In genomic region chr14:122950915-122951314, GRCm38 (mm10) we compare ENCODE assay signal across 9 mouse cellular contexts. TPM values are rescaled to one million over a fixed set of nuclear protein-coding genes. Genes with fewer than 3 reads are reported as not detected.
DNase-seq lines count a peak whose midpoint lies in the region; ATAC-seq and TF ChIP-seq lines count a peak whose summit lies in the region.
"Had no signal": no experiment of that assay in that cellular context is flagged by ENCODE, and none has a peak within 500 bp of the region (broad histone marks: within the 10 kb centered on the region; RNA-seq: fewer than 3 reads in every experiment).

No protein-coding gene starts in this region.

- no peak for DNase-seq in heart, postnatal 0 days (ENCODE audit: low spot score)
- no peak for DNase-seq in heart, adult 18-20 months
- DNase-seq in midbrain, embryonic 14.5 days: peak; percentile 7
- DNase-seq in NIH3T3 (ENCODE audit: low read depth): peak; percentile 19
- DNase-seq in natural killer cell, adult 2 months (ENCODE audit: low spot score in 2 of 2): peak; percentile 11 to 14
- DNase-seq in layer of hippocampus, adult 18-20 months (ENCODE audit: low spot score in 2 of 2): no peak
- DNase-seq in T-cell, adult 2 months (ENCODE audit: low spot score): no peak
- DNase-seq: layer of hippocampus, adult 9-11 months had no signal

- no peak overlapping the region for H3K4me2 ChIP-seq in heart, postnatal 0 days (ENCODE audit: low read depth, low read length)
- no peak overlapping the region for H3K4me2 ChIP-seq in midbrain, embryonic 14.5 days (ENCODE audit: low read length)
- H3K4me2 ChIP-seq in midbrain, embryonic 15.5 days: no peak overlapping the region

- H3K27ac ChIP-seq in heart, postnatal 0 days (ENCODE audit: low read depth): no peak overlapping the region
- H3K27ac ChIP-seq in midbrain, embryonic 14.5 days (replicated peaks; ENCODE audit: low read depth, low read length): no peak overlapping the region
- H3K27ac ChIP-seq in midbrain, embryonic 15.5 days: no peak overlapping the region

- WGBS in heart, postnatal 0 days: 82% methylated on average over 1 of the region's 1 CpGs
- 95% methylated on average over 1 of the region's 1 CpGs for WGBS in midbrain, embryonic 14.5 days
- WGBS in midbrain, embryonic 15.5 days: 92% methylated on average over 1 of the region's 1 CpGs

- peak; percentile 35 for TF ChIP-seq CTCF in heart, postnatal 0 days (IDR thresholded peaks at IDR 0.05; ENCODE audit: low read depth)

- no peaks in the 10 kb centered on the region for H3K4me1 ChIP-seq in heart, postnatal 0 days (ENCODE audit: control insufficient read depth, insufficient read depth)
- no peaks in the 10 kb centered on the region for H3K4me1 ChIP-seq in midbrain, embryonic 14.5 days (ENCODE audit: control insufficient read depth, insufficient read depth, low read length)
- H3K4me1 ChIP-seq in midbrain, embryonic 15.5 days: no peaks in the 10 kb centered on the region

- H3K9ac ChIP-seq in heart, postnatal 0 days (replicated peaks; ENCODE audit: low read depth, low read length): no peak overlapping the region
- no peak overlapping the region for H3K9ac ChIP-seq in midbrain, embryonic 14.5 days (replicated peaks; ENCODE audit: low read length)
- no peak overlapping the region for H3K9ac ChIP-seq in midbrain, embryonic 15.5 days

- no peak overlapping the region for H3K4me3 ChIP-seq in heart, postnatal 0 days (ENCODE audit: low read depth, low read length)
- H3K4me3 ChIP-seq in midbrain, embryonic 14.5 days (replicated peaks; ENCODE audit: low read depth, low read length): no peak overlapping the region
- no peak overlapping the region for H3K4me3 ChIP-seq in midbrain, embryonic 15.5 days

- H3K27me3 ChIP-seq in heart, postnatal 0 days (ENCODE audit: control insufficient read depth, insufficient read depth, low read length): no peaks in the 10 kb centered on the region
- H3K27me3 ChIP-seq in midbrain, embryonic 14.5 days (ENCODE audit: control insufficient read depth, insufficient read depth, low read length): no peaks in the 10 kb centered on the region
- no peaks in the 10 kb centered on the region for H3K27me3 ChIP-seq in midbrain, embryonic 15.5 days (replicated peaks)

- no peak for ATAC-seq in heart, postnatal 0 days (ENCODE audit: insufficient read depth, low read depth)
- no peak for ATAC-seq in midbrain, embryonic 14.5 days (ENCODE audit: low FRiP score, low TSS enrichment)
- ATAC-seq in midbrain, embryonic 15.5 days (replicated peaks): no peak

- TF ChIP-seq EP300 in heart, postnatal 0 days (IDR thresholded peaks at IDR 0.05; ENCODE audit: low read depth): no peak

- no peaks in the 10 kb centered on the region for H3K36me3 ChIP-seq in heart, postnatal 0 days (replicated peaks; ENCODE audit: control insufficient read depth, insufficient read depth, low read length)
- H3K36me3 ChIP-seq in midbrain, embryonic 14.5 days (ENCODE audit: control insufficient read depth, insufficient read depth, low read length): peaks cover 19% of the 10 kb centered on the region; the same call in 1 of the 2 replicates
- no peaks in the 10 kb centered on the region for H3K36me3 ChIP-seq in midbrain, embryonic 15.5 days (replicated peaks)

- H3K9me3 ChIP-seq in heart, postnatal 0 days (replicated peaks; ENCODE audit: control insufficient read depth, low read length): no peaks in the 10 kb centered on the region
- H3K9me3 ChIP-seq in midbrain, embryonic 14.5 days (ENCODE audit: control insufficient read depth, low read length): no peaks in the 10 kb centered on the region
- H3K9me3 ChIP-seq in midbrain, embryonic 15.5 days: no peaks in the 10 kb centered on the region

RNA-seq across cellular contexts. Expression of gene Tmtc4, which starts 32.9 kb away (rescaled TPM):
- 17.2 and 62.5 TPM in 2 replicates for total RNA-seq in heart, postnatal 0 days (2014; rRNA removed; ENCODE audit: low replicate concordance)
- 9.3 and 9.7 TPM in 2 replicates for polyA plus RNA-seq in heart, postnatal 0 days (2015; fragmentation: Nextera tagmentation; extraction: Ambion mirVana)
- 10 to 100 TPM; 10.2 TPM for total RNA-seq in heart, adult 18-20 months (2021)
- 45.7 and 61.8 TPM in 2 replicates for polyA plus RNA-seq in midbrain, embryonic 14.5 days (2014; fragmentation: Nextera tagmentation; extraction: Ambion mirVana)
- 45.8 and 50.4 TPM in 2 replicates for polyA plus RNA-seq in midbrain, embryonic 15.5 days (2015; fragmentation: Nextera tagmentation; extraction: Ambion mirVana)
- total RNA-seq in layer of hippocampus, adult 18-20 months (2021): 10 to 100 TPM; 18.3 to 26.8 TPM

RNA-seq across cellular contexts. Expression of gene Ggact, which starts 37.4 kb away (rescaled TPM):
- total RNA-seq in heart, postnatal 0 days (2014; rRNA removed; ENCODE audit: low replicate concordance): 28.8 and 52.6 TPM in 2 replicates
- polyA plus RNA-seq in heart, postnatal 0 days (2015; fragmentation: Nextera tagmentation; extraction: Ambion mirVana): 23.4 and 26.7 TPM in 2 replicates
- total RNA-seq in heart, adult 18-20 months (2021): 10 to 100 TPM; 24.9 to 25.7 TPM
- 5.2 and 5.4 TPM in 2 replicates for polyA plus RNA-seq in midbrain, embryonic 14.5 days (2014; fragmentation: Nextera tagmentation; extraction: Ambion mirVana)
- 10.3 TPM in 2 replicates for polyA plus RNA-seq in midbrain, embryonic 15.5 days (2015; fragmentation: Nextera tagmentation; extraction: Ambion mirVana)
- total RNA-seq in layer of hippocampus, adult 18-20 months (2021): 10 to 100 TPM; 39.1 to 40.5 TPM

Comparison
In these comparisons a context has a peak if more than half of its experiments do, and no peak if none do; other contexts are left out.
1. DNase-seq: peak in midbrain, embryonic 14.5 days (single experiment), NIH3T3 (single experiment) and natural killer cell, adult 2 months (2 of 2); none in heart, postnatal 0 days (single experiment), heart, adult 18-20 months (0 of 2), layer of hippocampus, adult 18-20 months (0 of 2) and T-cell, adult 2 months (single experiment).